Mouse (Mus musculus) heart, embryonic 16.5 days (tissue): Measurements from ENCODE around the gene Ascl2. TPM values are rescaled to one million over a fixed set of nuclear protein-coding genes. Genes with fewer than 3 reads are reported as not detected.

ENCODE experiments used
- ATAC-seq: fragments of 200-750 bp; cut with Nextera tagmentation; replicated peaks from 2 replicates; pipeline ENCODE4 v1.8.0; 2017; ENCODE audit warnings: moderate number of reproducible peaks; ENCODE audit not compliant: insufficient read depth, low FRiP score; ENCODE audit errors: extremely low read depth
- H3K27ac ChIP-seq: fragments of 300-500 bp; sonication (generic); 2 replicates; pipeline ENCODE4 v1.5.1; 2014; ENCODE audit warnings: mild to moderate bottlenecking, low read length, control low read depth, moderate library complexity
- H3K27me3 ChIP-seq: fragments of 300-500 bp; sonication (generic); 2 replicates; pipeline ENCODE4 v1.6.1; 2014; ENCODE audit warnings: low read length, mixed read lengths; ENCODE audit not compliant: control insufficient read depth, insufficient read depth
- H3K36me3 ChIP-seq: fragments of 300-500 bp; sonication (generic); 2 replicates; pipeline ENCODE4 v1.6.1; 2014; ENCODE audit not compliant: control insufficient read depth, insufficient read depth
- H3K4me1 ChIP-seq: fragments of 300-500 bp; sonication (generic); 2 replicates; pipeline ENCODE4 v1.6.1; 2014; ENCODE audit warnings: low read length, mixed read lengths; ENCODE audit not compliant: control insufficient read depth, insufficient read depth
- H3K4me2 ChIP-seq: fragments of 300-500 bp; sonication (generic); 2 replicates; pipeline ENCODE4 v1.6.1; 2014; ENCODE audit warnings: low read depth, mild to moderate bottlenecking, control low read depth, low read length
- H3K4me3 ChIP-seq: fragments of 300-500 bp; sonication (generic); 2 replicates; pipeline ENCODE4 v1.5.1; 2014; ENCODE audit warnings: mild to moderate bottlenecking, control low read depth, low read length
- H3K9ac ChIP-seq: fragments of 300-500 bp; sonication (generic); 2 replicates; pipeline ENCODE4 v1.6.1; 2014; ENCODE audit warnings: low read length, control low read depth
- H3K9me3 ChIP-seq: fragments of 300-500 bp; sonication (generic); replicated peaks from 2 replicates; pipeline ENCODE4 v1.6.1; 2016; ENCODE audit warnings: low read length; ENCODE audit not compliant: control insufficient read depth
- WGBS: fragments of 180-500 bp; shearing (Covaris S2); extraction: QIAGEN DNeasy Blood & Tissue Kit; methylation state at CpG from one replicate; pipeline ENCODE4 v1.1.7; 2014; 5-methylcytosine and 5-hydroxymethylcytosine counted together
- polyA plus RNA-seq: library from polyadenylated mRNA; unstranded; fragments of >200 nt; fragmentation: Nextera tagmentation; extraction: Ambion mirVana; gene quantifications from 2 replicates; pipeline ENCODE4 v1.2.1, GENCODE M21; 2015

Gene Ascl2
- 0.80 and 0.91 TPM in 2 replicates for polyA plus RNA-seq

DNA sequence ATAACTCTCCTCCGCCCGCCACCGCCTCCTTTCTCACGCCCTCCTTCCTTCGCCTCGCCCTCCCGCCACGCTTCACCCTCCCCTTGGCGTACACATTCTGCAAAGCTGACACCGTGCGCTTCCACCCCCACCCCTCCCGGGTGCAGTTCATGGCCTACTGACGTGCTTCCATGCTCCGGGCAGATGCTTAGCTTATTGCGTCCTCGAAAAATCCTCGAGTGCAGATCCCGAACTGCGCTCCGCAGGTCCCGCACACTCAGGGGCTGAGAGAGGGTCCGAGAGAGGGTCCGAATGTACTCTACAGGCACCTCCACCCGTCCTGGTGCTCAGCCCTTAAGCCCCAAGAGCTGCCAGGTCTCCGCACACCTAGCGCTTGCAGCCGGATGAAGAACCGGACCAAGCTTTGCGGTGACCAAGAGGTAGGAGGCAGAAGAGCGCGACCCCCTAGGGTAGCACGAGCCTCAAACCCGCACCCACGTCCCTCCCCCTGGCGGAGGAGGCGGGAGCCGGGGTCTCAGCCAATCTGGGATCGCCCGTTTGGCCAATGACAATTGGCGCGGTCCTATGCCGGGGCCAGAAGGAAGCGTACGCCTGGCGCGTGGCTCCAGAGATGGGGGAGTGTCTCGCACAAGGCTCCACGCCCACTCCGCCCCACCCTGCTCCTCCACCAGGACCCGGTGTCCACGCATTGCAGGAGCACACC lies at the start of gene Ascl2:
Gene Ascl2, minus strand, starts transcription at position 456 of the 703 bp plus-strand sequence.
- peak within 1 kb of the TSS; percentile 98 for H3K4me2 ChIP-seq
- WGBS: 2% methylated on average over 51 of the region's 51 CpGs
- ATAC-seq: 0 out of 2 replicates have a peak, but pooled peaks have one; percentile 39
- H3K4me3 ChIP-seq: peak within 1 kb of the TSS; percentile 58
- peak within 1 kb of the TSS; percentile 60 for H3K9ac ChIP-seq
- H3K27me3 ChIP-seq: peaks cover 69% of the 10 kb centered on the region
- H3K27ac ChIP-seq: no peak within 1 kb of the TSS
- no peaks in the 10 kb centered on the region for H3K9me3 ChIP-seq
- no peaks in the 10 kb centered on the region for H3K36me3 ChIP-seq
- H3K4me1 ChIP-seq: peaks cover 18% of the 10 kb centered on the region

DNA sequence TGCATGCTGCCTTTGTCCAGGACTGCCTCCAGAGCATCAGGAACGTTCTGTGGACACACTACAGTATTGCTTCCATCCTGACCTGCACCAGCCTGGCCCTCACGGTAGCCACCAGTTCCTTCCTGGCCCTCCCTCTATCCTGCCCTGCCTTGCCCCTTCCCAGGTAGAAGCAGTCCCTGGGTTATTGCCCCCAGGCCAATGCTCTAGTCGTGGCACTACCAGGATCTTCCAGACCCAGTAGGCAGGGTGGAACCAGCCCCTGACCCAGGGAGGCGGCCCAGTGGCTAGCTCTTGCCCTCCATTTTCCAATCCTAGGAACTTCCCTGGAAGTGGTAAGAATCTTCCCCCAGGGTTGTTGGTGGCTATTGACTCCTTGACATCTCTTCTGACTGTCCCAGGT lies 48.1 kb upstream of the Ascl2 start:
- WGBS: 79% methylated on average over 4 of the region's 4 CpGs
- ATAC-seq: no peak
- 0 out of 2 replicates have a peak overlapping the region, but pooled peaks have one; percentile 38 for H3K9ac ChIP-seq

GRCm38 (mm10) chr7:143016424-143017142 lies 47.5 kb upstream of the Ascl2 start:
- H3K27ac ChIP-seq: peak overlapping the region; percentile 87
- no peaks in the 10 kb centered on the region for H3K27me3 ChIP-seq
- 0 out of 2 replicates have a peak overlapping the region, but pooled peaks have one; percentile 9 for H3K4me3 ChIP-seq
- H3K4me1 ChIP-seq: peaks cover 60% of the 10 kb centered on the region
- peak overlapping the region; percentile 53 for H3K4me2 ChIP-seq
- no peaks in the 10 kb centered on the region for H3K9me3 ChIP-seq
- no peak for ATAC-seq
- H3K36me3 ChIP-seq: no peaks in the 10 kb centered on the region
- 39% methylated on average over 9 of the region's 9 CpGs for WGBS
- H3K9ac ChIP-seq: peak overlapping the region; percentile 38; the same call in 1 of the 2 replicates

More for the DNA sequence above, 48.1 kb upstream of the Ascl2 start:
- no peak overlapping the region; the same call in 1 of the 2 replicates for H3K27ac ChIP-seq
- peaks cover 58% of the 10 kb centered on the region for H3K4me1 ChIP-seq
- no peaks in the 10 kb centered on the region for H3K36me3 ChIP-seq
- H3K9me3 ChIP-seq: no peaks in the 10 kb centered on the region
- H3K27me3 ChIP-seq: no peaks in the 10 kb centered on the region
- H3K4me3 ChIP-seq: no peak overlapping the region
- no peak overlapping the region for H3K4me2 ChIP-seq

GRCm38 (mm10) chr7:143015755-143016423 lies 46.8 kb upstream of the Ascl2 start:
- H3K36me3 ChIP-seq: no peaks in the 10 kb centered on the region
- H3K9me3 ChIP-seq: no peaks in the 10 kb centered on the region
- peaks cover 60% of the 10 kb centered on the region for H3K4me1 ChIP-seq
- ATAC-seq: peak; percentile 87
- peak overlapping the region; percentile 53 for H3K4me2 ChIP-seq
- H3K27me3 ChIP-seq: no peaks in the 10 kb centered on the region
- WGBS: 0% methylated on average over 1 of the region's 1 CpGs
- peak overlapping the region; percentile 87 for H3K27ac ChIP-seq
- 0 out of 2 replicates have a peak overlapping the region, but pooled peaks have one; percentile 9 for H3K4me3 ChIP-seq
- H3K9ac ChIP-seq: peak overlapping the region; percentile 30; the same call in 1 of the 2 replicates

- peak overlapping the region; percentile 87 for H3K27ac ChIP-seq
- no peak overlapping the region for H3K4me3 ChIP-seq
- peaks cover 60% of the 10 kb centered on the region for H3K4me1 ChIP-seq
- H3K36me3 ChIP-seq: no peaks in the 10 kb centered on the region
- H3K4me2 ChIP-seq: no peak overlapping the region
- 59% methylated on average over 7 of the region's 7 CpGs for WGBS
- H3K9me3 ChIP-seq: no peaks in the 10 kb centered on the region
- no peak for ATAC-seq
- no peaks in the 10 kb centered on the region for H3K27me3 ChIP-seq
- H3K9ac ChIP-seq: no peak overlapping the region
Observed at GRCm38 (mm10) chr7:143014862-143015659, 46.0 kb upstream of the Ascl2 start.

DNA sequence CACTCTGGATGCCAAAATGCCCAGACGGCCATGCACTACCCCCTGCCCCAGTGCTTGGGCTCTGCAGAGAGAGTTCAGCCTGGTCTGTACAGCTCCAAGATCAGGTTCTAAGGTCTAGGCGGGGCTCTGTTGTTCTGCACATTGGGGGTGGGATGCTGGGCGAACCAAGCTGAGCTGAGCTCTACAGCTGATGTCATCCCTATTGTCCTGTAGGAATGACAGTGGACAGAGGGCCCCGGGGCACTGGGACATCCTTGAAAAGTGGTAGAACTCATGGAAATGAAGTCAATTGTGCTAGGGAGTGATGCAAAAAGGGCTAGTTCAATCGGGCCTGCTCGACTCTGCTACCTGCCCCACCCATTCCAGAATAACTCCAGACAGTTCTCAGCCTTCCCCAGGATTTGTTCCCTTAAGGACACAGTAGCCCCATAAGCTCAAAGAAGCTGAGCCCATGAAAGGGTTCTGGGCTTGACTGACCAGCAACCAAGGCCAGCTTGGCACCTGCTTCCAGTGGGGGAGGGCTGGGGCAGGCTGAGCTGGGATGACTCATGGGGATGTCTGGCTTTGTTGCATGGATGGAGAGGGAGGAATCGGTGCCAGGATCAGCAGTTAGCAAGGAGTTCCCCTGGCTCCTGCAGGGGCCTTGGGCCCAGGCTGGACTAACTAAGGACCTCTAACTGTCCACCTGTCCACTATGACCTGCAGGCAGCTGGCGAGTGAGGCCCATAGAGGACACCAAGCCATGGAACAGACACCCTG lies 44.5 kb upstream of the Ascl2 start:
- WGBS: 58% methylated on average over 8 of the region's 8 CpGs
- Histone ChIP-seq H3K36me3 (no peaks in the 10 kb centered on the region), H3K4me3 (no peak overlapping the region), H3K4me1 (peaks cover 74% of the 10 kb centered on the region), H3K9me3 (no peaks in the 10 kb centered on the region), H3K27ac (peak overlapping the region; percentile 65), H3K9ac (no peak overlapping the region), H3K4me2 (no peak overlapping the region), H3K27me3 (no peaks in the 10 kb centered on the region)
- ATAC-seq: no peak

GRCm38 (mm10) chr7:143012230-143012875 lies 43.3 kb upstream of the Ascl2 start:
- Histone ChIP-seq H3K9me3 (no peaks in the 10 kb centered on the region), H3K4me3 (no peak overlapping the region), H3K27me3 (no peaks in the 10 kb centered on the region), H3K36me3 (no peaks in the 10 kb centered on the region), H3K4me2 (no peak overlapping the region), H3K9ac (no peak overlapping the region), H3K4me1 (peaks cover 76% of the 10 kb centered on the region), H3K27ac (peak overlapping the region; percentile 76)
- ATAC-seq: no peak
- WGBS: 37% methylated on average over 5 of the region's 5 CpGs
